Mouse (Mus musculus): ENCODE results near the gene Ugt1a9. TPM values are rescaled to one million over a fixed set of nuclear protein-coding genes. Genes with fewer than 3 reads are reported as not detected.

Gene Ugt1a9
- polyA plus RNA-seq, 1 experiment from 2014 or later = not detected

- H3K27me3 ChIP-seq (replicated peaks; ENCODE audit: low read depth, poor library complexity, severe bottlenecking) = no peaks in the 10 kb centered on the region
- WGBS = 87% methylated on average over 12 of the region's 12 CpGs
- peaks cover 95% of the 10 kb centered on the region for H3K9me3 ChIP-seq
- H3K4me3 ChIP-seq = no peak overlapping the region
- H3K27ac ChIP-seq (replicated peaks) = no peak overlapping the region
- H3K36me3 ChIP-seq (replicated peaks) = peaks cover 9% of the 10 kb centered on the region
- DNase-seq (ENCODE audit: low spot score) = no peak
- H3K4me1 ChIP-seq = no peaks in the 10 kb centered on the region
Measured at GRCm38 (mm10) chr1:88254793-88255465, 184.3 kb downstream of the Ugt1a9 start.

GRCm38 (mm10) chr1:88255466-88255857, 184.9 kb downstream of the Ugt1a9 start:
- WGBS = 57% methylated on average over 2 of the region's 2 CpGs
- Histone ChIP-seq H3K4me3 (no peak overlapping the region), H3K36me3 (replicated peaks) (peaks cover 14% of the 10 kb centered on the region), H3K4me1 (no peaks in the 10 kb centered on the region), H3K9me3 (peaks cover 95% of the 10 kb centered on the region), H3K27ac (replicated peaks) (no peak overlapping the region), H3K27me3 (replicated peaks; ENCODE audit: low read depth, poor library complexity, severe bottlenecking) (no peaks in the 10 kb centered on the region)
- no peak for DNase-seq (ENCODE audit: low spot score)

GRCm38 (mm10) chr1:88255989-88256754, 185.6 kb downstream of the Ugt1a9 start:
- Histone ChIP-seq H3K4me3 (no peak overlapping the region), H3K4me1 (no peaks in the 10 kb centered on the region), H3K27ac (replicated peaks) (no peak overlapping the region), H3K9me3 (peaks cover 95% of the 10 kb centered on the region), H3K36me3 (replicated peaks) (peaks cover 21% of the 10 kb centered on the region), H3K27me3 (replicated peaks; ENCODE audit: low read depth, poor library complexity, severe bottlenecking) (no peaks in the 10 kb centered on the region)
- 79% methylated on average over 13 of the region's 13 CpGs for WGBS
- DNase-seq (ENCODE audit: low spot score) = no peak

GRCm38 (mm10) chr1:88256886-88257663, 186.5 kb downstream of the Ugt1a9 start:
- WGBS = 79% methylated on average over 10 of the region's 10 CpGs
- H3K9me3 ChIP-seq = peaks cover 97% of the 10 kb centered on the region
- DNase-seq (ENCODE audit: low spot score) = no peak
- no peaks in the 10 kb centered on the region for H3K4me1 ChIP-seq
- no peak overlapping the region for H3K27ac ChIP-seq (replicated peaks)
- no peaks in the 10 kb centered on the region for H3K27me3 ChIP-seq (replicated peaks; ENCODE audit: low read depth, poor library complexity, severe bottlenecking)
- peaks cover 30% of the 10 kb centered on the region for H3K36me3 ChIP-seq (replicated peaks)
- no peak overlapping the region for H3K4me3 ChIP-seq

GRCm38 (mm10) chr1:88257681-88258080, 187.1 kb downstream of the Ugt1a9 start:
- WGBS = 81% methylated on average over 6 of the region's 6 CpGs
- DNase-seq (ENCODE audit: low spot score) = no peak
- H3K4me1 ChIP-seq = no peaks in the 10 kb centered on the region
- H3K4me3 ChIP-seq = no peak overlapping the region
- peaks cover 36% of the 10 kb centered on the region for H3K36me3 ChIP-seq (replicated peaks)
- H3K27ac ChIP-seq (replicated peaks) = no peak overlapping the region
- H3K9me3 ChIP-seq = peaks cover 95% of the 10 kb centered on the region
- H3K27me3 ChIP-seq (replicated peaks; ENCODE audit: low read depth, poor library complexity, severe bottlenecking) = no peaks in the 10 kb centered on the region

GRCm38 (mm10) chr1:88258361-88258760, 187.8 kb downstream of the Ugt1a9 start:
- DNase-seq (ENCODE audit: low spot score) = no peak
- Histone ChIP-seq H3K4me3 (no peak overlapping the region), H3K4me1 (no peaks in the 10 kb centered on the region), H3K27ac (replicated peaks) (no peak overlapping the region), H3K9me3 (peaks cover 95% of the 10 kb centered on the region), H3K36me3 (replicated peaks) (peaks cover 43% of the 10 kb centered on the region), H3K27me3 (replicated peaks; ENCODE audit: low read depth, poor library complexity, severe bottlenecking) (no peaks in the 10 kb centered on the region)
- 72% methylated on average over 6 of the region's 6 CpGs for WGBS

- Histone ChIP-seq H3K4me1 (no peaks in the 10 kb centered on the region), H3K27ac (replicated peaks) (no peak overlapping the region), H3K9me3 (peaks cover 95% of the 10 kb centered on the region), H3K27me3 (replicated peaks; ENCODE audit: low read depth, poor library complexity, severe bottlenecking) (no peaks in the 10 kb centered on the region), H3K4me3 (no peak overlapping the region), H3K36me3 (replicated peaks) (peaks cover 50% of the 10 kb centered on the region)
- 81% methylated on average over 8 of the region's 8 CpGs for WGBS
- DNase-seq (ENCODE audit: low spot score) = no peak
Measured at GRCm38 (mm10) chr1:88258881-88259642, 188.5 kb downstream of the Ugt1a9 start.

- H3K27ac ChIP-seq (replicated peaks) = no peak overlapping the region
- H3K36me3 ChIP-seq (replicated peaks) = peaks cover 56% of the 10 kb centered on the region
- no peaks in the 10 kb centered on the region for H3K27me3 ChIP-seq (replicated peaks; ENCODE audit: low read depth, poor library complexity, severe bottlenecking)
- H3K9me3 ChIP-seq = peaks cover 94% of the 10 kb centered on the region
- H3K4me1 ChIP-seq = no peaks in the 10 kb centered on the region
- no peak overlapping the region for H3K4me3 ChIP-seq
- 77% methylated on average over 4 of the region's 4 CpGs for WGBS
- no peak for DNase-seq (ENCODE audit: low spot score)
Measured at GRCm38 (mm10) chr1:88259643-88260024, 189.0 kb downstream of the Ugt1a9 start.

GRCm38 (mm10) chr1:88260114-88260513, 189.5 kb downstream of the Ugt1a9 start:
- Histone ChIP-seq H3K9me3 (peaks cover 94% of the 10 kb centered on the region), H3K36me3 (replicated peaks) (peaks cover 60% of the 10 kb centered on the region), H3K27ac (replicated peaks) (no peak overlapping the region), H3K4me1 (no peaks in the 10 kb centered on the region), H3K27me3 (replicated peaks; ENCODE audit: low read depth, poor library complexity, severe bottlenecking) (no peaks in the 10 kb centered on the region), H3K4me3 (no peak overlapping the region)
- DNase-seq (ENCODE audit: low spot score) = no peak
- WGBS = 85% methylated on average over 6 of the region's 6 CpGs

- DNase-seq (ENCODE audit: low spot score) = no peak
- peaks cover 94% of the 10 kb centered on the region for H3K9me3 ChIP-seq
Measured at GRCm38 (mm10) chr1:88260604-88261377, 190.2 kb downstream of the Ugt1a9 start.

GRCm38 (mm10) chr1:88261706-88262105, 191.1 kb downstream of the Ugt1a9 start:
- Histone ChIP-seq H3K9me3 (peaks cover 93% of the 10 kb centered on the region), H3K36me3 (replicated peaks) (peaks cover 76% of the 10 kb centered on the region), H3K27ac (replicated peaks) (no peak overlapping the region), H3K27me3 (replicated peaks; ENCODE audit: low read depth, poor library complexity, severe bottlenecking) (no peaks in the 10 kb centered on the region), H3K4me1 (no peaks in the 10 kb centered on the region), H3K4me3 (no peak overlapping the region)
- 89% methylated on average over 7 of the region's 7 CpGs for WGBS
- no peak for DNase-seq (ENCODE audit: low spot score)

More at GRCm38 (mm10) chr1:88260604-88261377, 190.2 kb downstream of the Ugt1a9 start:
- no peaks in the 10 kb centered on the region for H3K4me1 ChIP-seq
- no peak overlapping the region for H3K27ac ChIP-seq (replicated peaks)
- WGBS = 85% methylated on average over 10 of the region's 10 CpGs
- peaks cover 67% of the 10 kb centered on the region for H3K36me3 ChIP-seq (replicated peaks)
- H3K4me3 ChIP-seq = no peak overlapping the region
- no peaks in the 10 kb centered on the region for H3K27me3 ChIP-seq (replicated peaks; ENCODE audit: low read depth, poor library complexity, severe bottlenecking)

Data from embryonic facial prominence, embryonic 10.5 days (tissue).